12 mouse cellular contexts compared by ENCODE assay signal in the genomic region with DNA sequence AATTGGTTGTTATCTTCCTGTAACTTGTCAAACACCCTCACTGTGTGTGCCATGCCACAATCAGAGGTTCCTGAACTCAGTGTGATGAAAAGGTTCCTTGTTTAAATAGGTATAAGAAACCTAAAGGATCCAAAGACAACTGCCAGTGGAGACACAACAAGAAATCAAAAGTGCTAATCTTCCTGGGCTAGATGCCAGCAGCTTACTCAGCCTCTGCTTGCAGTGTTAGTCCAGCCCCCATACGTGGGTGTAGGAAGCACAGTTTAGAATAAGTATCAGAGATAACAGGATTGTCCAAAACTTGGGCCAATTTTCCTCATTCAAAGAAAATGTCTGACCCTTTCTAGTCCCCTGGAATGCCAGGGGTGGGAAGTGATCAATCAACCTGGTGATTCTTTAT.
DNase-seq lines count a peak whose midpoint lies in the region; ATAC-seq and TF ChIP-seq lines count a peak whose summit lies in the region.
"Had no signal": no experiment of that assay in that cellular context is flagged by ENCODE, and none has a peak within 500 bp of the region (broad histone marks: within the 10 kb centered on the region; RNA-seq: fewer than 3 reads in every experiment).

No protein-coding gene starts in this region.

- no peaks in the 10 kb centered on the region for H3K36me3 ChIP-seq in forebrain, postnatal 0 days (ENCODE audit: insufficient read depth)
- H3K36me3 ChIP-seq in forebrain, embryonic 11.5 days (ENCODE audit: control insufficient read depth, insufficient read depth, low read length), result no peaks in the 10 kb centered on the region
- no peaks in the 10 kb centered on the region for H3K36me3 ChIP-seq in intestine, embryonic 15.5 days
- H3K36me3 ChIP-seq in kidney, embryonic 15.5 days, result no peaks in the 10 kb centered on the region
- H3K36me3 ChIP-seq: heart, embryonic 12.5 days; lung, embryonic 15.5 days had no signal

- no peaks in the 10 kb centered on the region for H3K4me1 ChIP-seq in forebrain, postnatal 0 days (ENCODE audit: insufficient read depth)
- no peaks in the 10 kb centered on the region for H3K4me1 ChIP-seq in forebrain, embryonic 11.5 days (replicated peaks; ENCODE audit: control insufficient read depth, insufficient read depth, low read length)
- H3K4me1 ChIP-seq in intestine, embryonic 15.5 days (replicated peaks), result no peaks in the 10 kb centered on the region
- H3K4me1 ChIP-seq in kidney, embryonic 15.5 days, result no peaks in the 10 kb centered on the region
- H3K4me1 ChIP-seq: lung, embryonic 15.5 days had no signal

- H3K27ac ChIP-seq in forebrain, postnatal 0 days (ENCODE audit: low read depth, low read length), result no peak overlapping the region
- no peak overlapping the region for H3K27ac ChIP-seq in forebrain, embryonic 11.5 days (ENCODE audit: low read depth, low read length)
- no peak overlapping the region for H3K27ac ChIP-seq in intestine, embryonic 15.5 days
- no peak overlapping the region for H3K27ac ChIP-seq in kidney, embryonic 15.5 days
- H3K27ac ChIP-seq: lung, embryonic 15.5 days had no signal

- H3K27me3 ChIP-seq in forebrain, postnatal 0 days (ENCODE audit: insufficient read depth, low read length), result no peaks in the 10 kb centered on the region
- no peaks in the 10 kb centered on the region for H3K27me3 ChIP-seq in forebrain, embryonic 11.5 days (ENCODE audit: control insufficient read depth, insufficient read depth, low read length)
- no peaks in the 10 kb centered on the region for H3K27me3 ChIP-seq in intestine, embryonic 15.5 days (replicated peaks)
- no peaks in the 10 kb centered on the region for H3K27me3 ChIP-seq in kidney, embryonic 15.5 days
- H3K27me3 ChIP-seq: heart, embryonic 12.5 days; lung, embryonic 15.5 days had no signal

- H3K4me3 ChIP-seq in forebrain, postnatal 0 days (ENCODE audit: low read depth, low read length), result no peak overlapping the region
- H3K4me3 ChIP-seq in forebrain, embryonic 11.5 days (ENCODE audit: low read depth, low read length), result no peak overlapping the region
- H3K4me3 ChIP-seq in intestine, embryonic 15.5 days (replicated peaks), result no peak overlapping the region
- no peak overlapping the region for H3K4me3 ChIP-seq in kidney, embryonic 15.5 days (replicated peaks)
- H3K4me3 ChIP-seq: heart, embryonic 12.5 days; lung, embryonic 15.5 days had no signal

- WGBS in forebrain, postnatal 0 days, result 5% methylated on average over 1 of the region's 1 CpGs
- WGBS in forebrain, embryonic 11.5 days, result 33% methylated on average over 1 of the region's 1 CpGs
- 35% methylated on average over 1 of the region's 1 CpGs for WGBS in intestine, embryonic 15.5 days
- WGBS in kidney, embryonic 15.5 days, result 39% methylated on average over 1 of the region's 1 CpGs

- DNase-seq in forebrain, postnatal 0 days, result peak; percentile 22
- no peak for DNase-seq in forebrain, embryonic 11.5 days (ENCODE audit: low spot score)
- DNase-seq in Muller cell, postnatal 12 days (ENCODE audit: inconsistent ontology term), result peak; percentile 60
- peak; percentile 10 for DNase-seq in gonadal fat pad, adult 2 months (ENCODE audit: low read depth)
- peak; percentile 3 for DNase-seq in retina, postnatal 7 days (ENCODE audit: low read depth, low spot score)
- DNase-seq in ovary, postnatal 36 days (ENCODE audit: low spot score), result no peak
- DNase-seq: thymus, adult 2 months had no signal

- no peaks in the 10 kb centered on the region for H3K9me3 ChIP-seq in forebrain, postnatal 0 days (ENCODE audit: low read length)
- no peaks in the 10 kb centered on the region for H3K9me3 ChIP-seq in forebrain, embryonic 11.5 days (ENCODE audit: control insufficient read depth, low read length)
- no peaks in the 10 kb centered on the region for H3K9me3 ChIP-seq in intestine, embryonic 15.5 days
- no peaks in the 10 kb centered on the region for H3K9me3 ChIP-seq in kidney, embryonic 15.5 days (replicated peaks)
- H3K9me3 ChIP-seq: heart, embryonic 12.5 days; lung, embryonic 15.5 days had no signal

- TF ChIP-seq CTCF in forebrain, postnatal 0 days (IDR thresholded peaks at IDR 0.05; ENCODE audit: low read depth), result no peak

- no peak overlapping the region for H3K9ac ChIP-seq in forebrain, postnatal 0 days
- no peak overlapping the region for H3K9ac ChIP-seq in forebrain, embryonic 11.5 days (ENCODE audit: low read length)
- no peak overlapping the region for H3K9ac ChIP-seq in intestine, embryonic 15.5 days
- H3K9ac ChIP-seq in kidney, embryonic 15.5 days, result no peak overlapping the region
- H3K9ac ChIP-seq: heart, embryonic 12.5 days; lung, embryonic 15.5 days had no signal

- H3K4me2 ChIP-seq in forebrain, postnatal 0 days (ENCODE audit: low read depth), result no peak overlapping the region
- no peak overlapping the region for H3K4me2 ChIP-seq in forebrain, embryonic 11.5 days (ENCODE audit: low read depth, low read length, severe bottlenecking)
- H3K4me2 ChIP-seq in intestine, embryonic 15.5 days (replicated peaks), result no peak overlapping the region
- H3K4me2 ChIP-seq in kidney, embryonic 15.5 days, result no peak overlapping the region
- H3K4me2 ChIP-seq: heart, embryonic 12.5 days; lung, embryonic 15.5 days had no signal

- ATAC-seq in forebrain, postnatal 0 days, result no peak
- ATAC-seq in forebrain, embryonic 11.5 days (replicated peaks; ENCODE audit: low FRiP score), result no peak
- no peak for ATAC-seq in intestine, embryonic 15.5 days
- ATAC-seq in kidney, embryonic 15.5 days (replicated peaks; ENCODE audit: low FRiP score), result no peak
- ATAC-seq: activated CD4-positive, CD25-positive, alpha-beta regulatory T cell, adult 4 months had no signal

Comparison
In these comparisons a context has a peak if more than half of its experiments do, and no peak if none do; other contexts are left out.
1. DNase-seq: peak in forebrain, postnatal 0 days (single experiment), Muller cell, postnatal 12 days (single experiment), gonadal fat pad, adult 2 months (single experiment) and retina, postnatal 7 days (single experiment); none in forebrain, embryonic 11.5 days (single experiment) and ovary, postnatal 36 days (single experiment).